Mouse (Mus musculus) heart, adult 11 months (tissue): ENCODE measurements at regions not wholly inside any gene's neighbourhood (a gene's known extent, or its start where the extent isn't known, plus 50 kb on each side); places are given as distances from the start of the nearest gene placed in this dataset.

ENCODE experiments used
- DNase-seq: peaks from one replicate; pipeline ENCODE4 v3.0.0; 2022

- DNase-seq: no peak
Observed at GRCm38 (mm10) chr14:112142668-112143067, 467.8 kb downstream of the Slitrk5 start.

GRCm38 (mm10) chr14:112153950-112154349 is 479.1 kb downstream of the Slitrk5 start:
- DNase-seq: peak; percentile 41
